Mouse (Mus musculus) limb, embryonic 15.5 days (tissue): Measurements from ENCODE around the gene Fez2. TPM values are rescaled to one million over a fixed set of nuclear protein-coding genes. Genes with fewer than 3 reads are reported as not detected.

Experiments used
- ATAC-seq: fragments of 200-750 bp; cut with Nextera tagmentation; 2 replicates; pipeline ENCODE4 v1.8.0; 2017; ENCODE audit warnings: low read depth, moderate TSS enrichment; ENCODE audit not compliant: insufficient number of reproducible peaks, low FRiP score, low TSS enrichment
- H3K27ac ChIP-seq: fragments of 300-500 bp; sonication (generic); 2 replicates; pipeline ENCODE4 v1.5.1; 2015; ENCODE audit warnings: moderate library complexity, mild to moderate bottlenecking, inconsistent platforms
- H3K27me3 ChIP-seq: fragments of 300-500 bp; sonication (generic); 2 replicates; pipeline ENCODE4 v1.6.1; 2015; ENCODE audit warnings: inconsistent platforms
- H3K36me3 ChIP-seq: fragments of 300-500 bp; sonication (generic); 2 replicates; pipeline ENCODE4 v1.6.1; 2015; ENCODE audit warnings: inconsistent platforms
- H3K4me1 ChIP-seq: fragments of 300-500 bp; sonication (generic); 2 replicates; pipeline ENCODE4 v1.6.1; 2015; ENCODE audit warnings: inconsistent platforms
- H3K4me2 ChIP-seq: fragments of 300-500 bp; sonication (generic); 2 replicates; pipeline ENCODE4 v1.6.1; 2015; ENCODE audit warnings: mild to moderate bottlenecking, inconsistent platforms
- H3K4me3 ChIP-seq: fragments of 300-500 bp; sonication (generic); 2 replicates; pipeline ENCODE4 v1.5.1; 2015; ENCODE audit warnings: mild to moderate bottlenecking, inconsistent platforms
- H3K9ac ChIP-seq: fragments of 300-500 bp; sonication (generic); 2 replicates; pipeline ENCODE4 v1.6.1; 2015; ENCODE audit warnings: inconsistent platforms
- H3K9me3 ChIP-seq: fragments of 300-500 bp; sonication (generic); 2 replicates; pipeline ENCODE4 v1.6.1; 2016; ENCODE audit warnings: inconsistent platforms
- WGBS: fragments of 180-500 bp; shearing (Covaris S2); methylation state at CpG from one replicate; pipeline ENCODE4 v1.1.7; 2015; 5-methylcytosine and 5-hydroxymethylcytosine counted together
- polyA plus RNA-seq: library from polyadenylated mRNA; unstranded; fragments of >200 nt; fragmentation: Nextera tagmentation; extraction: Ambion mirVana; gene quantifications from 2 replicates; pipeline ENCODE4 v1.2.1, GENCODE M21; 2015

The Fez2 gene
- polyA plus RNA-seq, 1 experiment from 2014 or later, result 38.7 TPM

GRCm38 (mm10) chr17:78382321-78382720, 35.6 kb downstream of the Fez2 start:
- ATAC-seq, result no peak
- H3K36me3 ChIP-seq, result peaks cover 26% of the 10 kb centered on the region
- H3K4me3 ChIP-seq, result no peak overlapping the region
- no peak overlapping the region for H3K4me2 ChIP-seq
- no peak overlapping the region for H3K9ac ChIP-seq
- 98% methylated on average over 3 of the region's 3 CpGs for WGBS
- no peaks in the 10 kb centered on the region for H3K27me3 ChIP-seq
- no peaks in the 10 kb centered on the region for H3K4me1 ChIP-seq
- H3K9me3 ChIP-seq, result no peaks in the 10 kb centered on the region
- no peak overlapping the region for H3K27ac ChIP-seq

- Histone ChIP-seq H3K36me3 (peaks cover 27% of the 10 kb centered on the region), H3K9ac (no peak overlapping the region), H3K27ac (no peak overlapping the region), H3K27me3 (no peaks in the 10 kb centered on the region), H3K9me3 (no peaks in the 10 kb centered on the region), H3K4me3 (no peak overlapping the region), H3K4me2 (no peak overlapping the region), H3K4me1 (no peaks in the 10 kb centered on the region)
- WGBS, result 79% methylated on average over 11 of the region's 11 CpGs
- ATAC-seq, result no peak
Measured at GRCm38 (mm10) chr17:78379730-78380245, 38.2 kb downstream of the Fez2 start.

GRCm38 (mm10) chr17:78379079-78379729, 38.7 kb downstream of the Fez2 start:
- Histone ChIP-seq H3K27me3 (no peaks in the 10 kb centered on the region), H3K9me3 (no peaks in the 10 kb centered on the region), H3K27ac (no peak overlapping the region), H3K9ac (no peak overlapping the region), H3K4me3 (no peak overlapping the region), H3K4me1 (no peaks in the 10 kb centered on the region), H3K4me2 (no peak overlapping the region), H3K36me3 (peaks cover 33% of the 10 kb centered on the region)
- 71% methylated on average over 8 of the region's 8 CpGs for WGBS
- no peak for ATAC-seq

GRCm38 (mm10) chr17:78376587-78376986, 41.4 kb downstream of the Fez2 start:
- no peak for ATAC-seq
- Histone ChIP-seq H3K27me3 (no peaks in the 10 kb centered on the region), H3K4me2 (no peak overlapping the region), H3K9ac (no peak overlapping the region), H3K27ac (no peak overlapping the region), H3K4me3 (no peak overlapping the region), H3K4me1 (no peaks in the 10 kb centered on the region), H3K36me3 (peaks cover 34% of the 10 kb centered on the region), H3K9me3 (no peaks in the 10 kb centered on the region)
- whole genome bisulfite sequencing, result 60% methylated on average over 8 of the region's 8 CpGs

GRCm38 (mm10) chr17:78374756-78375155, 43.2 kb downstream of the Fez2 start:
- 72% methylated on average over 10 of the region's 10 CpGs for WGBS
- no peak for ATAC-seq
- peaks cover 37% of the 10 kb centered on the region for H3K36me3 ChIP-seq

GRCm38 (mm10) chr17:78373849-78374248, 44.1 kb downstream of the Fez2 start:
- no peaks in the 10 kb centered on the region for H3K9me3 ChIP-seq
- no peaks in the 10 kb centered on the region for H3K4me1 ChIP-seq
- no peak overlapping the region for H3K9ac ChIP-seq
- H3K4me2 ChIP-seq, result no peak overlapping the region
- 83% methylated on average over 8 of the region's 8 CpGs for WGBS
- H3K27me3 ChIP-seq, result no peaks in the 10 kb centered on the region
- ATAC-seq, result no peak
- H3K36me3 ChIP-seq, result peaks cover 40% of the 10 kb centered on the region
- no peak overlapping the region for H3K4me3 ChIP-seq
- no peak overlapping the region for H3K27ac ChIP-seq

More at GRCm38 (mm10) chr17:78374756-78375155, 43.2 kb downstream of the Fez2 start:
- Histone ChIP-seq H3K27ac (0 out of 2 replicates have a peak overlapping the region, but pooled peaks have one; percentile 17), H3K27me3 (no peaks in the 10 kb centered on the region), H3K9ac (no peak overlapping the region), H3K4me2 (no peak overlapping the region), H3K4me3 (no peak overlapping the region), H3K9me3 (no peaks in the 10 kb centered on the region), H3K4me1 (no peaks in the 10 kb centered on the region)

GRCm38 (mm10) chr17:78373174-78373573, 44.8 kb downstream of the Fez2 start:
- ATAC-seq, result no peak

GRCm38 (mm10) chr17:78370445-78370844, 47.5 kb downstream of the Fez2 start:
- 69% methylated on average over 1 of the region's 1 CpGs for WGBS
- Histone ChIP-seq H3K27ac (no peak overlapping the region), H3K4me2 (no peak overlapping the region), H3K27me3 (no peaks in the 10 kb centered on the region), H3K9me3 (no peaks in the 10 kb centered on the region), H3K4me1 (no peaks in the 10 kb centered on the region), H3K4me3 (no peak overlapping the region), H3K9ac (no peak overlapping the region), H3K36me3 (peaks cover 55% of the 10 kb centered on the region)
- ATAC-seq, result no peak

More at GRCm38 (mm10) chr17:78373174-78373573, 44.8 kb downstream of the Fez2 start:
- Histone ChIP-seq H3K27me3 (no peaks in the 10 kb centered on the region), H3K27ac (no peak overlapping the region), H3K36me3 (peaks cover 46% of the 10 kb centered on the region), H3K4me3 (no peak overlapping the region), H3K4me1 (no peaks in the 10 kb centered on the region), H3K9me3 (no peaks in the 10 kb centered on the region), H3K9ac (no peak overlapping the region), H3K4me2 (no peak overlapping the region)
- WGBS, result 87% methylated on average over 6 of the region's 6 CpGs

GRCm38 (mm10) chr17:78368481-78368880, 49.5 kb downstream of the Fez2 start:
- no peaks in the 10 kb centered on the region for H3K27me3 ChIP-seq
- 79% methylated on average over 8 of the region's 8 CpGs for WGBS
- H3K27ac ChIP-seq, result no peak overlapping the region
- peaks cover 48% of the 10 kb centered on the region for H3K36me3 ChIP-seq
- no peak overlapping the region for H3K4me2 ChIP-seq
- H3K9ac ChIP-seq, result no peak overlapping the region
- ATAC-seq, result no peak
- no peaks in the 10 kb centered on the region for H3K9me3 ChIP-seq
- H3K4me1 ChIP-seq, result no peaks in the 10 kb centered on the region
- no peak overlapping the region for H3K4me3 ChIP-seq

- Histone ChIP-seq H3K9ac (no peak overlapping the region), H3K36me3 (peaks cover 45% of the 10 kb centered on the region)
- no peak for ATAC-seq
Measured at GRCm38 (mm10) chr17:78366070-78366469, 51.9 kb downstream of the Fez2 start.

GRCm38 (mm10) chr17:78364555-78365302, 53.2 kb downstream of the Fez2 start:
- Histone ChIP-seq H3K27ac (no peak overlapping the region), H3K4me2 (no peak overlapping the region), H3K36me3 (peaks cover 39% of the 10 kb centered on the region), H3K4me1 (peaks cover 5% of the 10 kb centered on the region; the same call in 1 of the 2 replicates), H3K9ac (no peak overlapping the region), H3K4me3 (no peak overlapping the region), H3K9me3 (no peaks in the 10 kb centered on the region), H3K27me3 (no peaks in the 10 kb centered on the region)
- no peak for ATAC-seq
- 88% methylated on average over 23 of the region's 23 CpGs for WGBS

More at GRCm38 (mm10) chr17:78366070-78366469, 51.9 kb downstream of the Fez2 start:
- no peak overlapping the region for H3K4me3 ChIP-seq
- no peaks in the 10 kb centered on the region for H3K9me3 ChIP-seq
- no peak overlapping the region for H3K4me2 ChIP-seq
- peaks cover 5% of the 10 kb centered on the region; the same call in 1 of the 2 replicates for H3K4me1 ChIP-seq
- WGBS, result 75% methylated on average over 7 of the region's 7 CpGs
- no peaks in the 10 kb centered on the region for H3K27me3 ChIP-seq
- no peak overlapping the region for H3K27ac ChIP-seq
